Mouse (Mus musculus): Measurements from ENCODE around the gene Ifitm10. TPM values are rescaled to one million over a fixed set of nuclear protein-coding genes. Genes with fewer than 3 reads are reported as not detected.

Ifitm10 gene
- polyA plus RNA-seq, 1 experiment from 2014 or later, result 3.0 TPM

- Histone ChIP-seq H3K36me3 (ENCODE audit: control insufficient read depth, insufficient read depth, low read length) (no peaks in the 10 kb centered on the region), H3K4me2 (ENCODE audit: low read depth, low read length) (no peak overlapping the region), H3K9ac (ENCODE audit: low read depth, low read length) (no peak overlapping the region), H3K27me3 (replicated peaks; ENCODE audit: control insufficient read depth, insufficient read depth, low read length) (no peaks in the 10 kb centered on the region), H3K4me3 (ENCODE audit: low read depth, low read length) (no peak overlapping the region), H3K9me3 (ENCODE audit: control insufficient read depth, low read length) (no peaks in the 10 kb centered on the region), H3K4me1 (ENCODE audit: control insufficient read depth, insufficient read depth, low read length) (no peaks in the 10 kb centered on the region), H3K27ac (replicated peaks; ENCODE audit: low read depth, low read length) (no peak overlapping the region)
- no peak for DNase-seq (ENCODE audit: low spot score)
- WGBS, result 82% methylated on average over 4 of the region's 4 CpGs
- ATAC-seq (ENCODE audit: low read depth), result no peak
These were observed 21.9 kb upstream of the Ifitm10 start for GRCm38 (mm10) chr7:142395472-142395871.

GRCm38 (mm10) chr7:142394261-142395190, 21.0 kb upstream of the Ifitm10 start:
- Histone ChIP-seq H3K4me2 (ENCODE audit: low read depth, low read length) (no peak overlapping the region), H3K9me3 (ENCODE audit: control insufficient read depth, low read length) (no peaks in the 10 kb centered on the region), H3K27me3 (replicated peaks; ENCODE audit: control insufficient read depth, insufficient read depth, low read length) (no peaks in the 10 kb centered on the region), H3K4me1 (ENCODE audit: control insufficient read depth, insufficient read depth, low read length) (no peaks in the 10 kb centered on the region), H3K9ac (ENCODE audit: low read depth, low read length) (no peak overlapping the region), H3K4me3 (ENCODE audit: low read depth, low read length) (no peak overlapping the region), H3K27ac (replicated peaks; ENCODE audit: low read depth, low read length) (no peak overlapping the region), H3K36me3 (ENCODE audit: control insufficient read depth, insufficient read depth, low read length) (no peaks in the 10 kb centered on the region)
- ATAC-seq (ENCODE audit: low read depth) (no peak), DNase-seq (ENCODE audit: low spot score) (no peak)
- 59% methylated on average over 6 of the region's 6 CpGs for WGBS

- Histone ChIP-seq H3K9me3 (ENCODE audit: control insufficient read depth, low read length) (no peaks in the 10 kb centered on the region), H3K4me2 (ENCODE audit: low read depth, low read length) (no peak overlapping the region), H3K9ac (ENCODE audit: low read depth, low read length) (no peak overlapping the region), H3K4me3 (ENCODE audit: low read depth, low read length) (no peak overlapping the region), H3K4me1 (ENCODE audit: control insufficient read depth, insufficient read depth, low read length) (no peaks in the 10 kb centered on the region), H3K27me3 (replicated peaks; ENCODE audit: control insufficient read depth, insufficient read depth, low read length) (no peaks in the 10 kb centered on the region), H3K36me3 (ENCODE audit: control insufficient read depth, insufficient read depth, low read length) (no peaks in the 10 kb centered on the region), H3K27ac (replicated peaks; ENCODE audit: low read depth, low read length) (no peak overlapping the region)
- ATAC-seq (ENCODE audit: low read depth), result no peak
- no peak for DNase-seq (ENCODE audit: low spot score)
- WGBS, result 22% methylated on average over 4 of the region's 4 CpGs
These were observed 19.6 kb upstream of the Ifitm10 start for GRCm38 (mm10) chr7:142393191-142393590.

- H3K4me2 ChIP-seq (ENCODE audit: low read depth, low read length), result no peak overlapping the region
- H3K4me3 ChIP-seq (ENCODE audit: low read depth, low read length), result no peak overlapping the region
- 56% methylated on average over 4 of the region's 4 CpGs for WGBS
- no peaks in the 10 kb centered on the region for H3K9me3 ChIP-seq (ENCODE audit: control insufficient read depth, low read length)
- no peak overlapping the region for H3K9ac ChIP-seq (ENCODE audit: low read depth, low read length)
- H3K27ac ChIP-seq (replicated peaks; ENCODE audit: low read depth, low read length), result no peak overlapping the region
- H3K36me3 ChIP-seq (ENCODE audit: control insufficient read depth, insufficient read depth, low read length), result no peaks in the 10 kb centered on the region
- no peaks in the 10 kb centered on the region for H3K27me3 ChIP-seq (replicated peaks; ENCODE audit: control insufficient read depth, insufficient read depth, low read length)
- peaks cover 5% of the 10 kb centered on the region; the same call in 1 of the 2 replicates for H3K4me1 ChIP-seq (ENCODE audit: control insufficient read depth, insufficient read depth, low read length)
- ATAC-seq (ENCODE audit: low read depth) (no peak), DNase-seq (ENCODE audit: low spot score) (no peak)
These were observed 18.1 kb upstream of the Ifitm10 start for GRCm38 (mm10) chr7:142391609-142392008.

GRCm38 (mm10) chr7:142391108-142391507, 17.6 kb upstream of the Ifitm10 start:
- H3K4me2 ChIP-seq (ENCODE audit: low read depth, low read length), result no peak overlapping the region
- no peak overlapping the region for H3K4me3 ChIP-seq (ENCODE audit: low read depth, low read length)
- no peaks in the 10 kb centered on the region for H3K36me3 ChIP-seq (ENCODE audit: control insufficient read depth, insufficient read depth, low read length)
- no peaks in the 10 kb centered on the region for H3K27me3 ChIP-seq (replicated peaks; ENCODE audit: control insufficient read depth, insufficient read depth, low read length)
- WGBS, result 81% methylated on average over 3 of the region's 3 CpGs
- ATAC-seq (ENCODE audit: low read depth), result no peak
- no peak overlapping the region for H3K9ac ChIP-seq (ENCODE audit: low read depth, low read length)
- no peaks in the 10 kb centered on the region for H3K9me3 ChIP-seq (ENCODE audit: control insufficient read depth, low read length)
- no peak for DNase-seq (ENCODE audit: low spot score)
- peaks cover 8% of the 10 kb centered on the region for H3K4me1 ChIP-seq (ENCODE audit: control insufficient read depth, insufficient read depth, low read length)
- H3K27ac ChIP-seq (replicated peaks; ENCODE audit: low read depth, low read length), result no peak overlapping the region

- no peak overlapping the region for H3K9ac ChIP-seq (ENCODE audit: low read depth, low read length)
- H3K9me3 ChIP-seq (ENCODE audit: control insufficient read depth, low read length), result no peaks in the 10 kb centered on the region
- H3K27me3 ChIP-seq (replicated peaks; ENCODE audit: control insufficient read depth, insufficient read depth, low read length), result no peaks in the 10 kb centered on the region
- DNase-seq (ENCODE audit: low spot score) (no peak), ATAC-seq (ENCODE audit: low read depth) (no peak)
- 87% methylated on average over 3 of the region's 3 CpGs for WGBS
- no peak overlapping the region for H3K27ac ChIP-seq (replicated peaks; ENCODE audit: low read depth, low read length)
- H3K4me1 ChIP-seq (ENCODE audit: control insufficient read depth, insufficient read depth, low read length), result peaks cover 8% of the 10 kb centered on the region
- no peak overlapping the region for H3K4me2 ChIP-seq (ENCODE audit: low read depth, low read length)
- no peak overlapping the region for H3K4me3 ChIP-seq (ENCODE audit: low read depth, low read length)
- H3K36me3 ChIP-seq (ENCODE audit: control insufficient read depth, insufficient read depth, low read length), result peaks cover 3% of the 10 kb centered on the region; the same call in 1 of the 2 replicates
These were observed 16.6 kb upstream of the Ifitm10 start for GRCm38 (mm10) chr7:142389961-142390650.

GRCm38 (mm10) chr7:142388740-142389139, 15.2 kb upstream of the Ifitm10 start:
- no peak overlapping the region for H3K27ac ChIP-seq (replicated peaks; ENCODE audit: low read depth, low read length)
- no peak overlapping the region for H3K4me3 ChIP-seq (ENCODE audit: low read depth, low read length)
- ATAC-seq (ENCODE audit: low read depth) (no peak), DNase-seq (ENCODE audit: low spot score) (no peak)
- peaks cover 13% of the 10 kb centered on the region; the same call in 1 of the 2 replicates for H3K36me3 ChIP-seq (ENCODE audit: control insufficient read depth, insufficient read depth, low read length)
- 97% methylated on average over 2 of the region's 2 CpGs for whole genome bisulfite sequencing
- no peak overlapping the region for H3K9ac ChIP-seq (ENCODE audit: low read depth, low read length)
- H3K4me2 ChIP-seq (ENCODE audit: low read depth, low read length), result no peak overlapping the region
- H3K27me3 ChIP-seq (replicated peaks; ENCODE audit: control insufficient read depth, insufficient read depth, low read length), result no peaks in the 10 kb centered on the region
- peaks cover 8% of the 10 kb centered on the region for H3K4me1 ChIP-seq (ENCODE audit: control insufficient read depth, insufficient read depth, low read length)
- H3K9me3 ChIP-seq (ENCODE audit: control insufficient read depth, low read length), result no peaks in the 10 kb centered on the region

GRCm38 (mm10) chr7:142388198-142388597, 14.6 kb upstream of the Ifitm10 start:
- Histone ChIP-seq H3K4me2 (ENCODE audit: low read depth, low read length) (peak overlapping the region; percentile 94), H3K4me1 (ENCODE audit: control insufficient read depth, insufficient read depth, low read length) (peaks cover 8% of the 10 kb centered on the region), H3K27ac (replicated peaks; ENCODE audit: low read depth, low read length) (peak overlapping the region; percentile 69), H3K9ac (ENCODE audit: low read depth, low read length) (peak overlapping the region; percentile 34; the same call in 1 of the 2 replicates), H3K4me3 (ENCODE audit: low read depth, low read length) (peak overlapping the region; percentile 78), H3K27me3 (replicated peaks; ENCODE audit: control insufficient read depth, insufficient read depth, low read length) (no peaks in the 10 kb centered on the region), H3K9me3 (ENCODE audit: control insufficient read depth, low read length) (no peaks in the 10 kb centered on the region), H3K36me3 (ENCODE audit: control insufficient read depth, insufficient read depth, low read length) (peaks cover 18% of the 10 kb centered on the region; the same call in 1 of the 2 replicates)
- DNase-seq (ENCODE audit: low spot score) (no peak), ATAC-seq (ENCODE audit: low read depth) (no peak; the same call in 1 of the 2 replicates)
- WGBS, result 100% methylated on average over 1 of the region's 1 CpGs
